Mouse (Mus musculus) intestine, postnatal 0 days (tissue): ENCODE measurements at regions not wholly inside any gene's neighbourhood (a gene's known extent, or its start where the extent isn't known, plus 50 kb on each side); places are given as distances from the start of the nearest gene placed in this dataset.

Experiments used
- ATAC-seq: fragments of 200-750 bp; cut with Nextera tagmentation; 2 replicates; pipeline ENCODE4 v1.8.0; 2017; ENCODE audit warnings: mild to moderate bottlenecking, moderate TSS enrichment, moderate library complexity
- H3K27ac ChIP-seq: fragments of 300-500 bp; sonication (generic); 2 replicates; pipeline ENCODE4 v1.5.1; 2014; ENCODE audit warnings: mild to moderate bottlenecking, low read depth, low read length, moderate library complexity
- H3K27me3 ChIP-seq: fragments of 300-500 bp; sonication (generic); replicated peaks from 2 replicates; pipeline ENCODE4 v1.6.1; 2014; ENCODE audit warnings: low read length, mixed read lengths; ENCODE audit not compliant: control insufficient read depth, insufficient read depth
- H3K36me3 ChIP-seq: fragments of 300-500 bp; sonication (generic); 2 replicates; pipeline ENCODE4 v1.6.1; 2014; ENCODE audit warnings: mild to moderate bottlenecking, moderate library complexity; ENCODE audit not compliant: control insufficient read depth, insufficient read depth
- H3K4me1 ChIP-seq: fragments of 300-500 bp; sonication (generic); replicated peaks from 2 replicates; pipeline ENCODE4 v1.6.1; 2014; ENCODE audit warnings: antibody characterized with exemption, low read length, mixed read lengths; ENCODE audit not compliant: control insufficient read depth, insufficient read depth
- H3K4me2 ChIP-seq: fragments of 300-500 bp; sonication (generic); replicated peaks from 2 replicates; pipeline ENCODE4 v1.6.1; 2014; ENCODE audit warnings: low read depth, mild to moderate bottlenecking, moderate library complexity
- H3K4me3 ChIP-seq: fragments of 300-500 bp; sonication (generic); 2 replicates; pipeline ENCODE4 v1.5.1; 2014; ENCODE audit warnings: low read depth, low read length
- H3K9ac ChIP-seq: fragments of 300-500 bp; sonication (generic); 2 replicates; pipeline ENCODE4 v1.6.1; 2014; ENCODE audit warnings: mild to moderate bottlenecking, low read depth, low read length
- H3K9me3 ChIP-seq: fragments of 300-500 bp; sonication (generic); 2 replicates; pipeline ENCODE4 v1.6.1; 2016; ENCODE audit warnings: mixed run types; ENCODE audit not compliant: control insufficient read depth
- CTCF ChIP-seq: sonication (generic); IDR thresholded peaks from 2 replicates; pipeline ENCODE4 v1.5.1; 2016; ENCODE audit warnings: low read depth, mild to moderate bottlenecking, control low read depth, antibody characterized with exemption, moderate library complexity
- WGBS: fragments of 180-500 bp; shearing (Covaris S2); extraction: QIAGEN DNeasy Blood & Tissue Kit; methylation state at CpG from one replicate; pipeline ENCODE4 v1.1.7; 2014; 5-methylcytosine and 5-hydroxymethylcytosine counted together

DNA sequence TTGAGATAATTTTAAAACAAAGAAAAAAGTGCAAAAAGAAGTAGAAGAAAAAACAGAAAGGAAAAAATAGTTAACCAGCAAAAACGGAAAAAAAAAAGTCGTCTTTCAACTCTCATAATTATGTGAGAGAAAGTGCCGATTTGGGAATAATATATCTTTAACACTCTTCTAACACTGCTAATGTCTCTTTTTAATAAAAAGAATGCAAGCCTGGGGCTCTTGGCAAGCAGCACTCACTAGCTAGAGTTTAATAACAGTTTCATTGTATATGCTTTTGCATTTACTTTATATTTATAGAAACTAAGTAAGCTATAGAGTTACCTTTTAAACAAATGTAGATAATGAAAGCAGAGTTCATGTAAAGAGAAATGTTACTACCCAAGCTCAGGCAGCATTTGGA is 107.5 kb downstream of the 4930444P10Rik start:
- no peak for ATAC-seq
- Histone ChIP-seq H3K4me2 (no peak overlapping the region), H3K36me3 (no peaks in the 10 kb centered on the region), H3K9ac (no peak overlapping the region), H3K9me3 (no peaks in the 10 kb centered on the region), H3K27me3 (no peaks in the 10 kb centered on the region), H3K27ac (no peak overlapping the region), H3K4me1 (no peaks in the 10 kb centered on the region), H3K4me3 (no peak overlapping the region)
- WGBS, result 76% methylated on average over 3 of the region's 3 CpGs
- no peak for TF ChIP-seq CTCF

DNA sequence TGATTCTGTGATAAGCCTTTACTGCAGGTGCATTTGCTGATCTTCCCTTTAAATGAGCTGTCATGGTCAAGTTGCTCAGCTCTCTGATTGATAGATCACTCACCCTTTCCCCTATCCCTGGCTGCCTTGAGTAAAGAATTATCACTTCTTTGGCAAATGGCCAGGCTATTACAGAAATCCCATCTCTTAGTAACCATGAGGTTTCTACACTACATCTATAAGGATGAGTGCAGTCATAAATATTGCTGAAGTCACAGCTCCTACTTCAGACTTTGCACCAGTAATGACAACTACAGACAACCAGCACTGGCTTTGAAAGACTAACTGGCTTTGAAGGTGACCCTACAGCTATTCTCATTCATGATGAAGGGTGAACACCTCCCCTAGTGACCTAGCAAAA is 113.8 kb downstream of the 4930444P10Rik start:
- no peak for TF ChIP-seq CTCF
- ATAC-seq, result peak; percentile 22; the same call in 1 of the 2 replicates

DNA sequence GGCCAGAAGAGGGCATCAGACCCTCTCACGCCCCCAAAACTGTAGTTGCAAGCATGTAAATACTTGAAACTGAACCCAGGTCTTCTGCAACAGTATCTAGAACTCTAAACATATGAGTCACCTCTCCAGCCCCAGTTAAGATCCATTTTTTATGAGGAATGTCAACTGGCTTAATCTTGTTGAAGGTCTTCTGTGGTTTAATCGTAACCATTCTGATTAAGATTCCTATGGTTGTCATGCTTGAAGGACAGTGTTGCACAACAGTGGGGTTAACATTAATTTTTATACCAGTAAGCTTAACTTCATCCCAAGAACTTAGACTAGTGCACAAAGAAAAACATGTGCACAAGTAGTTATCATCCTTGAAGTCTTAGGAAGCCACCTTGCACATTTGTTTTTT is 133.5 kb downstream of the 4930444P10Rik start:
- Histone ChIP-seq H3K4me1 (no peaks in the 10 kb centered on the region), H3K27ac (no peak overlapping the region), H3K27me3 (no peaks in the 10 kb centered on the region), H3K4me2 (no peak overlapping the region), H3K4me3 (no peak overlapping the region), H3K9ac (no peak overlapping the region), H3K36me3 (no peaks in the 10 kb centered on the region), H3K9me3 (no peaks in the 10 kb centered on the region)
- ATAC-seq, result no peak
- no peak for TF ChIP-seq CTCF
- WGBS, result 74% methylated on average over 2 of the region's 2 CpGs

More for the DNA sequence above, 113.8 kb downstream of the 4930444P10Rik start:
- Histone ChIP-seq H3K27ac (no peak overlapping the region), H3K9me3 (no peaks in the 10 kb centered on the region), H3K4me1 (no peaks in the 10 kb centered on the region), H3K9ac (no peak overlapping the region), H3K4me3 (no peak overlapping the region), H3K27me3 (no peaks in the 10 kb centered on the region), H3K36me3 (no peaks in the 10 kb centered on the region), H3K4me2 (no peak overlapping the region)

GRCm38 (mm10) chr1:15958661-15959060 is 134.5 kb downstream of the 4930444P10Rik start:
- no peak overlapping the region for H3K27ac ChIP-seq
- 81% methylated on average over 1 of the region's 1 CpGs for WGBS
- no peak overlapping the region for H3K4me3 ChIP-seq
- no peaks in the 10 kb centered on the region for H3K36me3 ChIP-seq
- H3K9me3 ChIP-seq, result no peaks in the 10 kb centered on the region
- no peak overlapping the region for H3K9ac ChIP-seq
- ATAC-seq, result no peak
- TF ChIP-seq CTCF, result no peak
- H3K4me1 ChIP-seq, result no peaks in the 10 kb centered on the region
- H3K4me2 ChIP-seq, result no peak overlapping the region
- H3K27me3 ChIP-seq, result no peaks in the 10 kb centered on the region

GRCm38 (mm10) chr1:15943662-15944061 is 149.5 kb downstream of the 4930444P10Rik start:
- Histone ChIP-seq H3K4me3 (no peak overlapping the region), H3K9me3 (no peaks in the 10 kb centered on the region), H3K4me2 (no peak overlapping the region), H3K36me3 (no peaks in the 10 kb centered on the region), H3K9ac (no peak overlapping the region), H3K27me3 (no peaks in the 10 kb centered on the region), H3K4me1 (no peaks in the 10 kb centered on the region), H3K27ac (no peak overlapping the region)
- WGBS, result 79% methylated on average over 4 of the region's 4 CpGs
- TF ChIP-seq CTCF, result no peak
- ATAC-seq, result no peak

DNA sequence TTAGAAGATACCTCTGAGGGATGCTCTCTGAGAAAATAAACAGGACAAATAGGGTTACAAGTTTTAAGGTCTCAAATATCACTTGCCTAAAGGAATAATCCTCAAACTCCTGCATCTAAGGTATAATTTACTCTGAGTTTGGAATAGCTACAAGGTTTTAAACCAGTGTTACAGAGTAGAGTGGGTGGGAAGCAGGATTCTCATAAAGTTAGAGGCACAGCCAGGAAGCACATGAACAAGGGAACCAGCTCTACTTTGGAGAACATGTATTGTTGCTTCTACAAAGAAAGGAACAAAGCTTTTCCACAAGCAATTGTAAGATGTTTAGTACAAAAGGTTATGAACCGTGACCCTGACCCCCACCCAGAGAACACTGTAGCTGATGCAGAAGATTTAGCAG is 150.1 kb downstream of the 4930444P10Rik start:
- no peak overlapping the region for H3K4me2 ChIP-seq
- no peak for ATAC-seq
- H3K9me3 ChIP-seq, result no peaks in the 10 kb centered on the region
- H3K9ac ChIP-seq, result no peak overlapping the region
- H3K36me3 ChIP-seq, result no peaks in the 10 kb centered on the region
- no peak overlapping the region for H3K27ac ChIP-seq
- H3K4me3 ChIP-seq, result no peak overlapping the region
- WGBS, result 89% methylated on average over 1 of the region's 1 CpGs
- no peak for TF ChIP-seq CTCF
- H3K4me1 ChIP-seq, result no peaks in the 10 kb centered on the region
- no peaks in the 10 kb centered on the region for H3K27me3 ChIP-seq
